Mouse (Mus musculus): ENCODE measurements around the gene Lhpp. TPM values are rescaled to one million over a fixed set of nuclear protein-coding genes. Genes with fewer than 3 reads are reported as not detected.

The Lhpp gene
- total RNA-seq (2021) = 10 to 100 TPM; 16.5 to 18.3 TPM

DNA sequence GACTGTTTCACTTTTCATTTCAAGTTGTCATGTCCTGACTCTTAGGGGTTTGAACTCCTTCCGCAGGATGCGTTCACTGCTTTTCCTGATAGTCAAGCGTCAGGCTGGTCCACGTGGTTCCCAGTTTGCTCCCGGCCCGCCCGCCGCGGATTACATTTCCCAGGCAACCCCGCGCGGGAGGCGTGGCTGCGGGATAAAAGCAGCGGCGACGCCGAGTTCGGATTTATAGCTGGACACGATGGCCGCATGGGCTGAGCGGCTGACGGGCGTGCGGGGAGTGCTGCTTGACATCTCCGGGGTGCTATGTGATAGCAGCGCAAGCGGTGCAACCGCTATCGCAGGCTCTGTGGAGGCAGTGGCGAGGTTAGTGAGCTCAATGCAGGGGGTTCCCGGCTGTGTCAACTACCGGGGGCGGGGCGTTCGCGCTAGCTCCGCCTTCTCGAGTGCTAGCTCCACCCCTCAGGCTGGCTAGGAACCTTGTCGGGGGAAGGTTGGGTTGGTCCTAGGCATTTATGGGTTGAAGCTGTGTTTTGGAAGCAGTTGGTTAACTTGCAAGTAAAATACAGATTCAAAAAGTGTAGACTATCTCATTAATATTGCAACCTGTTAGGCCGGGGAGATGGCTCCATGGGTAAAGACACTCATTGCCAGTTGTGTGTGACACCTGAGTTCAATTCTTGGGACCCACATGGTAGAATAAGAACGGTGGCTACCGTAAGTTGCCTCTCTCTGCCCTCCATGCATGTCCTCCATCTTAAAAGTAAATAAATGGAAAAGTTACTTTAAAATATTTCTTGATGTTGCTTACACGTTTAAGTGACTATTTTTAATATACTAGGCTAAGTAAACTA is at the start of gene Lhpp:
Gene Lhpp (plus strand): TSS at position 171 of the 851 bp plus-strand sequence.
- DNase-seq (ENCODE audit: low spot score in 2 of 2) = peak; percentile 75 to 85
- intact Hi-C loops (cut with DNase I) = loop anchor here (2.0 kb wide), 1 partner anchor 36 kb away; no protein-coding TSS in a partner anchor

DNA sequence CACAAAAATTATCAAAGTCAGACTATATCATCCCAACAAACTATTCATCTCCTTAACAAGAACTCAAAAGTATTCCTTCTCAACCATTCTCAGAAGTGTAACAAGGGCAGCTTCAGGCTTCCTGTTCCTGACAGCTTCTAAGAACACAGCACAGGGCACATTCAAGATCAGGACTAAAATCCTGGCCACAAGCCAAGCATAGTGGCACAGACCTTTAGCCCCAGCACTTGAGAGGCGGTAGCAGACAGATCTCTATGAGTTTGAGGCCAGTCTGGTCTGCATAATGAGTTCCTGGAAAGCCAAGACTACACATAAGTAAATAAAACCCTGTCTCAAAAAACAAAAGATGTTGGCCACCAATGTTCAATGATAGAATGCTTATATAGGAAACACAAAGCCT is 44.6 kb upstream of the Lhpp start:
- no peak for DNase-seq (ENCODE audit: low spot score in 2 of 2)
- intact Hi-C loops (cut with DNase I) = no loop called here

DNA sequence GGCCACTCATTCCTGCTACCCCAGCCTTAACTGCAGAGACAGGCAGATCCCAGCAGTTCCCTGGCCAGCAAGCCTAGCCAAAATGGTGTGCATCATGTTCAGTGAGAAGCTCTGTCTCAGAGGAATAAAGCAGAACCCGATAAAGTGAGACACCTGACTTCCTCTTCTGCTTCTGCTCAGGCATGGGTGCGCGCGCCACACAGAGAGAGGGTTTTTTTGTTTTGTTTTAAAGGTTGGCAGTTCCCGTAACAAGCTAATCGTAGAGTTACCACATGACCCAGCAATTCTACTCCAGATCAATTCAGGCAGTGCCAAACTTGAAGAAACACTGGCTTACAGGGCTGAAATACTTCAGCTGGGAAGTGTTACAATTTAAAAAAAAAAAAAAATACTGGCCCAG is 41.6 kb upstream of the Lhpp start:
- DNase-seq (ENCODE audit: low spot score in 2 of 2) = no peak
- intact Hi-C loops (cut with DNase I) = no loop called here

DNA sequence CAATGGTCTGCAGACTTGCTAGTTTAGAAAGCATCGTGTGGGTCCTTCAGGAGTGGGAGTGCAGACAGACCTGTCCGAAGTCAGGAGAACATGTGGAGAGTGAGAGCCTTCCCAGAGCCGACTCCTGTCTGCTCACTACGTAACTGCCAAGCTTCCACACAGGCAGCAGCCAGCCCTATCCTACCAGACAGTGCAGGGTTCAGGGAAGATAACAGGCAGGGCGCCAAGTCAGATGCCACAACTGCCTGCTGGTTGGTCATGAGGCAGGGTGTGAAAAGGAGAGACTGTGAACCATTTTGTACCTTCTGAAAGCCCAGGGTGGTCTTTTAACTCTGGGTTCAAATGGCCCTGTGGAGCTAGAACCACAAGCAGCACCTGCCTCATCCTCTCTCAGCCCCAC is 40.4 kb upstream of the Lhpp start:
- no peak for DNase-seq (ENCODE audit: low spot score in 2 of 2)
- intact Hi-C loops (cut with DNase I) = loop anchor here (10.0 kb wide), 1 partner anchor 245 kb away; the partner anchor contains the start of gene Fam53b

DNA sequence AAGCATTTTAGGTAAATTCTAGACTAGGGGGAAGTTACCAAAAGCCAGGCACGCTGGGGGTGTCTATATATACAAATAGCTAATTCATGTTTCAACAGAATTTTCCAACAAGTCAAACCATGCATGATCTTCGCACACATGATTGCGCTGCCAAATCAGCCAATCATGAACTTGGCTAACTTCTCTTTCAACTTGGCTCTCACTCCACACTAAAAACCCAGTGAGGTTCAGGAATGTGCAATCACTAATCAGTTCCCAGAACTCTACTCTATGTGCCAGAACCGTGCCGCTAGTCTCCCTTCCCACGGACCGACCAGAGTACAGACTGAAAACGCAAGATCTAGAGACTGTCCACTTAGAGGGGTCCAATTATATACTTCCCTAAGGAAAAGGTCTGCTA is 39.0 kb upstream of the Lhpp start:
- intact Hi-C loops (cut with DNase I) = loop anchor here (10.0 kb wide), 1 partner anchor 243 kb away; the partner anchor contains the start of gene Fam53b
- no peak for DNase-seq (ENCODE audit: low spot score in 2 of 2)

DNA sequence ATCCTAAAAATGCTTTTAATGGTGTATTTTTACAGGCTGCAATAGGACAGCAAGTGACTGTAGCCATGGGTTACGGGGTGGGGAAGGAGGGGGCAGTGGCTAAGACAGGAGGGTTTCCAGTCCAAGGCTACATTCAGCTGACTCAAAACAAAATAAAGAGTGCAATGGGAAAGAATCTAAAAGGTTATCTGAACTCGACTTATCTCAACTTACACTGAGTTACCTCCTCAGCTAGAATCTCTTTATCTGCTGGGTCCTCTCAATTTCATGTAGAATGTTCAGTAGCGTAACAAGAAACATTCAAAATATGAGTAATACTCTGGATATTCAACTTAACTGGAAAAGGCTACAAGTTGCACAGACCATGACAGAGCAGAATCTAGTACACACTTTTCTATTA is 37.7 kb upstream of the Lhpp start:
- intact Hi-C loops (cut with DNase I) = loop anchor here (10.0 kb wide), 1 partner anchor 242 kb away; the partner anchor contains the start of gene Fam53b
- no peak for DNase-seq (ENCODE audit: low spot score in 2 of 2)

DNA sequence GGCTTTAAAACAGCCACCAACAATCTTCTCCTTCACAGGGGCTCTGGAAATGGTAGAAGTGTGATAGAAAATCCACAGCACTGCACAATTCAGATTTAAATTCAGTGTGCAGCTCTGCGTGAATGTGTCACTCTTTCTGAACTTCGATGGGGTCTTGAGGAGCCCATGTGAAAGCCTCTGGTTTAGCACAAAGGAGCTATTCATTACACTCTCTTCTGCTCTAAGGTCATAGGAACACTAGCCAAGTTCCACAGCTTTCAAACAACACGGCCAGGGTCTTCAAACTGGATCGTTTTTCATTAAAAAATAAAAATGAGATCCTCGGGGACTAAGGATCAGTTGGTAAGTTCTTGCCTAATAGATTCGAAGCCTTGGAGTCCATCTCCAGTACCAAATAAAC is 37.2 kb upstream of the Lhpp start:
- DNase-seq (ENCODE audit: low spot score in 2 of 2) = no peak
- intact Hi-C loops (cut with DNase I) = loop anchor here (10.0 kb wide), 1 partner anchor 242 kb away; the partner anchor contains the start of gene Fam53b

DNA sequence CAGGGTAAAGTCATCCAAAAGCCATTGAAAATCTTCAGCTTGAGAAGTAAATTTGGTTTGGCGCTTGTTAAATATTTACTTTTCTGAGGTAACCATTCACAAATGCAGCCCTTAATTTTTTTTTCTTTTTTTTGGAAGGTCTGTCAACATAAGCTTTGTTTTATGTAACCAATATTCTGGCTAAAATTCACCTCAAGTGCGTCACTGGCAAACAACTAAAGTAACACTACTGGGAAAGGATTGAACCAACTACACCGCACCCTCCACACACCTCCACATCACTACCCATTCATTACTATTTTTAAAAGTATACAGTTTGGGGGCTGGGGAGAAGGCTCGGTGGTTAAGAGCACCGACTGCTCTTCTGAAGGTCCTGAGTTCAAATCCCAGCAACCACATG is 35.8 kb upstream of the Lhpp start:
- DNase-seq (ENCODE audit: low spot score in 2 of 2) = no peak
- intact Hi-C loops (cut with DNase I) = loop anchor here (2.0 to 10.0 kb wide), 3 partner anchors 36 to 240 kb away; partner anchors contain the start of genes Fam53b and Lhpp

DNA sequence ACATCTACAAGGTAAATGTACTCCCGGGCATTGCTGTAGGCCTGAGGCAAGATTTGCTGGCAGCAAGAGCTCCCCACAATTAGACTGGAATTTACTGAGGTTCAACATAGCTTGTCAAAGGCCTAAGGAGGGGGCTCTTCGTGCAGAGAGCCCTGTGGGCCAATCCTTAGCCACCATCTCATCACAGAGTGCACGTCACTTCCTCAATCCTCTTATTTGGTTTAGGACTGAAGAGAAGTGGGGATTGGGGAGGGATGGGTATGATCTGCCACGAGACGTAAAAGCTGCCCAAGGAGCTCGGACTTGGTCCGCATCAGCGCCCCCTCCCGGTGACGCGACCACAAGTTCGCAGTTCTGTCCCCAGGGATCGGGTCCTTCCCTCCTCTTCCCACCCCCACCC is 34.8 kb upstream of the Lhpp start:
- intact Hi-C loops (cut with DNase I) = loop anchor here (2.0 to 10.0 kb wide), 3 partner anchors 35 to 239 kb away; partner anchors contain the start of genes Fam53b and Lhpp

DNA sequence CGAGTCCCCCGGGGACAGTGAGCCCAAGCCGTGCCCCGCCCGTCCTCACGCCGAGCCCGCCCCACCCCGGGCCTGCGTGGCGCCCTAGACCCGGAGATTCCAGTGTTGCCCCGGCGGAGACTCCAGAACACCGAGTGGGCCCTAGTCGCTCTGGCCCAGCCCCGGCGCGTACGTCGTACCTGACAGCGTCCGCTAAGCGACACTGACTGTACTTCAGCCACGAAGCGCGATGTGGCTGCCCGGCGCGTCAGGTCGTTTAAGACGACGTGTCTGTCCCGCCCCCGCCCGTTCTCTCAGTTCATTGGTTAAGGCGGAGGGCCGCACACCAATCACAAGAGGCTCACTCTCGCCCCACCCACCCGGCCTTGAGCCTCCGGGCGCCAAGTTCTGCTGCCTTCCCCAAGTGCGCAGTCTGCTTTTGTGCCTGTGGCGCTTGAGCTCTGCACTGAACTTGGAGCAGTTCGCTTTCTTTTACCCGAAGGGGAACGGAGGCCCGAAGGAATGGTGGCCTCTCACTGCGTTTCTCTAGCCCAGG is 34.3 kb upstream of the Lhpp start, which contains the start of gene Oat:
Gene Oat (minus strand): TSS at position 283 of the 535 bp plus-strand sequence.
- intact Hi-C loops (cut with DNase I) = loop anchor here (5.0 to 10.0 kb wide), 2 partner anchors 61 to 239 kb away; partner anchors contain the start of gene Fam53b

More for the DNA sequence above, 34.8 kb upstream of the Lhpp start:
- DNase-seq (ENCODE audit: low spot score in 2 of 2) = peak; percentile 79 to 81

DNA sequence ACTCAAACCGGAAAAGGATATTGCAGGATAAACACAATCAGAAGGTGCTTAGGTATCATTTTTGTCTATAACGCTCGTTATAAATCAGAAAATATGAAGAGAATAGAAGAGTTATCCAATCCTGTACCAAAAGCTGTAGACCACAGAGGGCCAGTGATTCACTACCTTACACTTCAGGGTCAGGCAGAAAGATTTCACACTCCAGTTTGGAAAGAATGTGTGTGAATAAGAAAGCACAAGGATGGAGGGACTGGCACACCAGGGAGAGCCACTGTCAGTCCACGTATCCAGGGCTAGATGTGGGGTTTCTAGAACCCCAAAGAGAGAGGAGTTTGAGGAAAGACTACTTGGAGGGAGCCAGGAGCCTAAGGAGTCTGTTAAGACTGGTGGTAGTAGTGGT is 33.5 kb upstream of the Lhpp start:
- intact Hi-C loops (cut with DNase I) = loop anchor here (5.0 to 10.0 kb wide), 2 partner anchors 60 to 238 kb away; partner anchors contain the start of gene Fam53b

More for the DNA sequence above, 34.3 kb upstream of the Lhpp start, which contains the start of gene Oat:
- DNase-seq (ENCODE audit: low spot score in 2 of 2) = peak; percentile 90 to 92

DNA sequence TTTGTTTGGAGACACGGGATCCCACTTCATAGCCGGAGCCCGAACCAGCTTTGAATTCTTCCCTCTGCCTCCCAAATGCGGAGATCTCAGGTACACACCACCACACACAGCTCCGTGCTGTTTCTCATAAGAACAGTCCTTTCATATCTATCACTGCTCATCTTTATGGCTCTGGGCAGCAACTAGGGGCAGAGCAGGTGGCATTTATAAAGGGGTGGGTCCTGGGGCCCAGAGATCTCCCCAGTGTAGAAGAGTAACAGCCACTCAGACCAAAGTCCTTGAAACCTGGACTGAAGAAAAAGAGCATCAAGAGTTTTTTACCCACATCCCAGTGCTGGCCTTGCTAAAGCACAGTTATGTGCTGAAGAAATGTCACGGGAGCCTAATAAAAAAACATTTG is 29.9 kb upstream of the Lhpp start:
- intact Hi-C loops (cut with DNase I) = no loop called here
- DNase-seq (ENCODE audit: low spot score in 2 of 2) = no peak

More for the DNA sequence above, 33.5 kb upstream of the Lhpp start:
- no peak for DNase-seq (ENCODE audit: low spot score in 2 of 2)

DNA sequence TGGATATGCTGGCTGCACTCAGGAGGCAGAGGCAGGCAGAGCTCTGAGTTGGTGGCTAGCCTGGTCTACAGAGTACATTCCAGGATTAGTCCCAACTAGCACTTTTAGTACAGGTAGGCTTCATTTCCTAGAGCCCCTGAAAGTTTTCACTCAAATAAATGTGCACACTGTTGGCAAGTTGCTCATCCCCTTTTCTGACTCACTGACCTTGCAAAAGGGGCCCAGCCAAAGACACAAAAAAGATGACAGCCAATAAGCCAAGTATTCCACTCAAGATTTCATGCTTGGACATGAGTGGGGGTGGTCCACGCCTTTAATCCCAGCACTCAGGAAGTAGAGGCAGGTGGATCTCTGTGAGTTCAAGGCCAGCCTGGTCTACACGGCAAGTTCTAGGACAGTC is 29.0 kb upstream of the Lhpp start:
- no peak for DNase-seq (ENCODE audit: low spot score in 2 of 2)
- intact Hi-C loops (cut with DNase I) = no loop called here

DNA sequence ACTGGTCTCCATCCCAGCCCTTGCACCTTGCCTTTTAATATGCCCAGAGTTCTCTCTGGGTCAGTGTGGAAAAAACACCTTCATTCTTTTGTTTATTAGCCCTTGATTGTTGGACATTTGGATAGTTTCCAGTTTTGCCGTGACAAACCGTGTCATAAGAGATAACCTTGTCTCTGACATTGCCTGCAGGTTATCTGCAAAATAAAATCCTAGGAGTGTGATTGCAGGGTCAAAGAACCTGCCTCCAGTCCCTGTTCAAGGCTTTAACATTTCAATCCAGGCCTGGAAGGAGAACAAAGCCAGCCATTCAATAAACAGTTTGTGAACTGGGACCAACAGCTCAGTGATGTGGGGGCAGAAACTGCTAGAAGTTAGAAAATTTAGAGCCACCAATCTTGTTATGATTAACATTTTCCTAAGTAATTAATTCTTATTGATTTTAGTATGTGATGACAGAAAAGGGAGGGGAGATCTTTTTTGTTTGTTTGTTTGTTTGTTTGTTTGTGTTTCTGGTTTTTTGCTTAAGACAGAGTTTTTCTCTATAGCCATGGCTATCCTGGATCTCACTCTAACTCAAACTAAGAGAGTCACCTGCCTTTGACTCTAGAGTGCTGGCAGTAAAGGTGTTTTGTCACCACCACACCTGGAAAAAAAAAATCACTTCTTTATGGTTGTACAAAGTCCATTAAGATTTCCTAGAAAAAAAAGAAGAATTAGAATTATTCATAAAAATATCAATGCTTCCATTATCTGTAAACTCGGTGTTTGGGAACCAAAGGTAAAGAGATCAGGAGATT is 24.5 kb upstream of the Lhpp start:
- intact Hi-C loops (cut with DNase I) = no loop called here
- DNase-seq (ENCODE audit: low spot score in 2 of 2) = no peak

DNA sequence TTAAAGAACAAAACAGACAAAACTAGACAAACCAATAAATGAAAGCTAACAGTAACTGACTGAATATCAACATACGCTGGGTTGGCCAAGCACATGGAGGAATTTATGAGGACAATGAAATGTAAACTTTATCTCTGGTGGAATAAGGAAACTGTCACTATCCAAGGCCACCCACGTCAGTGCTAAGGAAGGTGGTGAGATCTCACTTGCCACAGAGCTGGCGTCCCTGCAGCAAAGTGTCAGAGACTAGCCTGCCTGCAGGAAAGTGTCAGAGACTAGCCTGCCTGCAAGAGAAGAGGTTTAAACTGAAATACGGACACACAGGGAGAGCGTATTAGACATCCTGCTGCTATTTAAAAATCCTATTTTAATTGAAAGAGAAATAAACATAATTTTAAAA is 23.3 kb upstream of the Lhpp start:
- no peak for DNase-seq (ENCODE audit: low spot score in 2 of 2)
- intact Hi-C loops (cut with DNase I) = no loop called here

DNA sequence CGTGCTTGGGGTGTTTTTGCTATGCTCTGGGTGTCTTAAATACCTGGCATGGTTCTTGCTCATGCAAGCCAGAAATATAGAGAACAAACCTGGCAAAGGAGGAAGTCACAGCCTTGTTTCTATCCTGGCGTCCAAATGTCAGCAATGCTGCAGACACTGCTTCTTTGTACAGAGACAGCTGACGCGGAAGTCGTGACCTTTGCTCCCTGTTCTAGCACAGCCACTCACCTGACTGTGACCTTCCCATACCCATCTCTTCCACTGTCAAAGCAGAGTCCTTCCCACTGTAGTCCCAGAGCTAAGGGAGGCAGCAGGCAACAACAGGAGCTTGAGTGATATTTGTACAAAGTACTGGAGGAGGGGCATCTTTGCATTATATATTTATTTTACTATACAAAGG is 20.8 kb upstream of the Lhpp start:
- intact Hi-C loops (cut with DNase I) = no loop called here
- no peak for DNase-seq (ENCODE audit: low spot score in 2 of 2)

DNA sequence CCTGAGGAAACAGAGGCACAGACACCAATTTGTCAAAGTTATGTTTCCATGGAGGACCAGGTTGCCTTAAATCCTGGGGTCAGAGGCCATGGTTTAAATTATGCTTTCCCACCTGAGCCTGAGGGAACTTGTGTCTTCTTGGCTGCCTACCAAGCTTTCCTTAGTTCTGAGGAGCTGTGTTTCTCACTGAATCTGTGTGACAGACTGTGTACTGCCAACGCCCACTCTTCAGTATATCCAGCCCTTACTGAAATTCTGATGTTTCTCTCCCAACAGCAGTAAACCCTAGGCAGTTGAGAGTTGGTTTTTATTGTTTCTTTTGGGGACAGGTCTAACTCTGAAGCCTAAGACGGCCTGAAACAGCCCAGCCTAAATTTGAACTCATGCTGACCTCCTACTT is 16.7 kb upstream of the Lhpp start:
- intact Hi-C loops (cut with DNase I) = no loop called here
- no peak for DNase-seq (ENCODE audit: low spot score in 2 of 2)

DNA sequence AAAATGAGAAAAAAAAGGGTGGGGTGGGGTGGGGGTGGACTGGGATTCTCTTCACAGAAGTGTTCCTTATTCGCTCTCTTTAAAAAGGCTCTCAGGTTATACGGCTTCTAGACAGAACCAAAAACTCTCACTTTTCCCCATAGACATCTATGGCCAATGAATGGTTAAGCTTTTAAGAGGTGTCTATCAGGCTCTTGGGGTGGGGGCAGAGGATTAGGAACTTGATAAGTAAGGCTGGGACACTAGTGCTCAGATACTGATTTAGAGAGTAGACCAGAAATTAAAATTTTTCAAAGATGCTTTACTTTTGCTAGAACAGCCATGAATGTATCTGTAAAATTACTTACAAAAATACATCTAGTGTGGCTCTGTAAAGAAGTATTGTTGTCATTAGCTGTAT is 16.1 kb upstream of the Lhpp start:
- no peak for DNase-seq (ENCODE audit: low spot score in 2 of 2)
- intact Hi-C loops (cut with DNase I) = no loop called here

DNA sequence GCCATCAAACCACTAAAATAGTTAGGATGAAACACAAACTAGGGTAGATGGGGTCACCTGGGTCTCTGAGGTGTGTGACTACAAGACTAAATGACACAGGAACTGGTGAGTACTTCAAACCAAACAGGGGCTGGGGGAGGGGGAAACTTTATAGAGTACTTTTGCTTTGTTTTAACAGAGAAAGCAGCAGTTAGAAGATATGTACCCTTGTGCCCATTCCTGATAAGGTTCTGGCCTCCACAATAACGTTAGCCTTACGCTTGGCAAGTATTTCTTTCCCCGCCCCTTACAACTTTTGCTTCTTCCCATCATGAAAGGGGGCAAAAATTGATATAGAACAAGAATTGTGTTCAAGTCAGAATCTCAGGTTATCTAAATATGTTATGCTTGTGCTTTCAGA is 14.7 kb upstream of the Lhpp start:
- DNase-seq (ENCODE audit: low spot score in 2 of 2) = no peak
- intact Hi-C loops (cut with DNase I) = no loop called here
